Mouse (Mus musculus): ENCODE data around the gene Grm7. TPM values are rescaled to one million over a fixed set of nuclear protein-coding genes. Genes with fewer than 3 reads are reported as not detected.
A peak's percentile ranks its signal among the peaks of the same experiment; 100 is the strongest.

Grm7 gene
- polyA plus RNA-seq, 1 experiment from 2014 or later: 4.2 TPM

DNA sequence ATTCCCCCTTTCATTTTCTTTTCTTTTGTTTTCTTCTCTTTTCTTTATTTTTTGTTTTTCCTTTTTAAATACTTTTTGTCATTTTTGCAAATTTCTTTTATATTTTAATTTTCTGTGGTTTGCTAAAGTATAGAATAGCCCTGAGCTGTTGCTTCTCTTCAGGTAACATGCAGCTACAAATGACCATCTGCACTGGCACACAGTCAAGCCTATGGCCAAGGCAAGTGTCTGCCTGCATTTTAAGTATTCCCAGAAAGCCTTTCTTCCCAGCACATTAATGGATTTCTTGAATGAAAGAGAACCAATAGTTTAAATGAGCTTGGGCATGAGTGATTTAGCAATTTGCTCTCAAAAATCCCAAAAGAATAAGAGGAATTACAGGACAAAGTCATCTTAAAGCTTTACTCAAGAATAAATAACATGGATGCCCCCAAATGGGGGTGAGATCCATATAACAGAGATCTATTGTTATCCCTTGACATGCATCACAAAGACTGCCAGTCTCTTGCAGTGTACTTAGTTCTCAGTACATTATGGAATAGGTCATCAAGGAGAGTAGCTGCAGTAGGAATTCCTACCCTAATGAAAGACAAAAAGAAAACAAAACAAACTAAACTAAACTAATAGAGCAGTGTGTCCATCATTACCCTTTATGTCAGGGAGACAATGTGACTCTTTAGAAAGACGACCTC lies 865.5 kb downstream of the Grm7 start:
- no peaks in the 10 kb centered on the region for H3K27me3 ChIP-seq
- no peak overlapping the region for H3K4me3 ChIP-seq
- H3K36me3 ChIP-seq: no peaks in the 10 kb centered on the region
- no peak for ATAC-seq (ENCODE audit: low FRiP score, low read depth)
- no peaks in the 10 kb centered on the region for H3K9me3 ChIP-seq
- WGBS: 48% methylated on average over 1 of the region's 1 CpGs
- no peak overlapping the region for H3K27ac ChIP-seq (replicated peaks)
- H3K4me2 ChIP-seq (replicated peaks): no peak overlapping the region
- H3K9ac ChIP-seq (replicated peaks): no peak overlapping the region
- H3K4me1 ChIP-seq: peaks cover 7% of the 10 kb centered on the region; the same call in 1 of the 2 replicates

- Histone ChIP-seq H3K36me3 (no peaks in the 10 kb centered on the region), H3K9ac (replicated peaks) (no peak overlapping the region), H3K4me3 (no peak overlapping the region), H3K4me1 (peaks cover 7% of the 10 kb centered on the region; the same call in 1 of the 2 replicates), H3K27me3 (no peaks in the 10 kb centered on the region), H3K9me3 (no peaks in the 10 kb centered on the region), H3K27ac (replicated peaks) (no peak overlapping the region), H3K4me2 (replicated peaks) (no peak overlapping the region)
- WGBS: 38% methylated on average over 2 of the region's 2 CpGs
- peak; percentile 47; the same call in 1 of the 2 replicates for ATAC-seq (ENCODE audit: low FRiP score, low read depth)
These were observed 867.0 kb downstream of the Grm7 start for GRCm38 (mm10) chr6:111512359-111512758.

- 85% methylated on average over 1 of the region's 1 CpGs for WGBS
These were observed 875.8 kb downstream of the Grm7 start for GRCm38 (mm10) chr6:111521229-111521628.

GRCm38 (mm10) chr6:111522122-111522521 lies 876.7 kb downstream of the Grm7 start:
- Histone ChIP-seq H3K27ac (replicated peaks) (no peak overlapping the region), H3K4me1 (no peaks in the 10 kb centered on the region), H3K4me2 (replicated peaks) (no peak overlapping the region), H3K9ac (replicated peaks) (no peak overlapping the region), H3K4me3 (no peak overlapping the region), H3K36me3 (no peaks in the 10 kb centered on the region), H3K9me3 (no peaks in the 10 kb centered on the region), H3K27me3 (no peaks in the 10 kb centered on the region)
- no peak for ATAC-seq (ENCODE audit: low FRiP score, low read depth)

More at GRCm38 (mm10) chr6:111521229-111521628, 875.8 kb downstream of the Grm7 start:
- no peak overlapping the region for H3K27ac ChIP-seq (replicated peaks)
- H3K4me1 ChIP-seq: no peaks in the 10 kb centered on the region
- H3K27me3 ChIP-seq: no peaks in the 10 kb centered on the region
- H3K9me3 ChIP-seq: no peaks in the 10 kb centered on the region
- H3K36me3 ChIP-seq: no peaks in the 10 kb centered on the region
- ATAC-seq (ENCODE audit: low FRiP score, low read depth): no peak
- H3K4me2 ChIP-seq (replicated peaks): no peak overlapping the region
- no peak overlapping the region for H3K4me3 ChIP-seq
- no peak overlapping the region for H3K9ac ChIP-seq (replicated peaks)

DNA sequence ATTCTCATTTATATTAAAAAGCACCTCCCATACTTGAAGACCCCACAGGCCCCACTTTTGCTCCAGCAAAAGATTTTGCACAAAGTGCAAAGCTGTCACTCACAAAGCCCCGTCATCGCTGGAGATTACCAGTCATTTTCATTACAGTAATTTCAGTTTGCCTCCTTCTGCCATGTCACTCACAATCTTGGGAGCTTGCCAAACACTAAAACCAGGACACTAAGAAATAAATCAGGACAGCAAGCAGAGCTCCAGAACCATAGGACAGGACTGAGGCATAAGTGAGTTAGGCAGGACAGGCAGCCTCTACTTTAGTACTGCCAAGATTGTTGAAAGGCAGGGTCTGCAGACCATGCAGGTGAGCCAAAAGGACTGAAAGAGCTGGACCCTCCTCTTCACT lies 884.6 kb downstream of the Grm7 start:
- no peaks in the 10 kb centered on the region for H3K4me1 ChIP-seq
- no peak for ATAC-seq (ENCODE audit: low FRiP score, low read depth)
- no peak overlapping the region for H3K4me2 ChIP-seq (replicated peaks)
- H3K4me3 ChIP-seq: no peak overlapping the region
- H3K9ac ChIP-seq (replicated peaks): no peak overlapping the region
- WGBS: 83% methylated on average over 2 of the region's 2 CpGs
- no peaks in the 10 kb centered on the region for H3K36me3 ChIP-seq
- no peaks in the 10 kb centered on the region for H3K9me3 ChIP-seq
- H3K27ac ChIP-seq (replicated peaks): no peak overlapping the region
- H3K27me3 ChIP-seq: no peaks in the 10 kb centered on the region

DNA sequence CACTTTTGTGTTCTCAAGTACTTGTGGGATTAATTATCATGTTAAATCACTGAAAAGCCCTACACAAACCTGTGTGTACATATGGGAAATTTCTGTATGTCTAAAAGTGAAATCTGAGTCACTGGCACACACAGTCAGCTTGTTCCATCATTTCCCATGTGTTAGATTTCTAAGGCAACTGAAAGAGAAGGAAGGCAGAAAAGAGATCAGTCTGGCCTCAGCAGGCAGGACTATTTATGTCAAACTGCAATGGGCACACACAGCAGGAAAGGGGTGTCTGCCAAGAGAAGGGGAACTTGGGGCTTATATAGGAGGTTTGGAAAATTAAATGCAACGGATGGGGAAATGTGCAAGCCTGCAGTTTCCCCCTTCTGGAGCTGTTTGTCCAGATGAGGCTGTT lies 913.2 kb downstream of the Grm7 start:
- Histone ChIP-seq H3K27ac (replicated peaks) (no peak overlapping the region), H3K36me3 (no peaks in the 10 kb centered on the region), H3K9ac (replicated peaks) (no peak overlapping the region), H3K4me1 (no peaks in the 10 kb centered on the region), H3K4me2 (replicated peaks) (no peak overlapping the region), H3K27me3 (no peaks in the 10 kb centered on the region), H3K9me3 (no peaks in the 10 kb centered on the region), H3K4me3 (no peak overlapping the region)
- no peak for ATAC-seq (ENCODE audit: low FRiP score, low read depth)
- 87% methylated on average over 1 of the region's 1 CpGs for WGBS

DNA sequence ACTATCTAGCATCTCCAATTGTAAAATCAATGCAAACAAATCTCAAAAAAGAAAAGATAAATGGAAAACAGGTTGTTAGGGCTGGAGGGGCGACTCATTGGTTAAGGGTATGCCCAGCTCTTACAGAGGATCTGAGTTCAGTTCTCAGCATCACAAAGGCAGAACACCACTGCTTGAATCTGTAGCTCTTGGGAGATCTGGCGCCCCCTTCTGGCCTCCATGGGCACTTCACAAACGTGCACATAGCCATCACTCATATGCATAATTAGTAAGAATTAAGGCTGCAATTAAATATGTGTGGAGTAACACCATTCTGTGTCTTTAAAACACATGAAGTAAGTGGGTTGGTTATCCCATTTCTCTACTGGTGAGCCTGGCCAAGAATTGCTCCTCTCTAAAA lies 914.1 kb downstream of the Grm7 start:
- H3K4me3 ChIP-seq: no peak overlapping the region
- no peaks in the 10 kb centered on the region for H3K36me3 ChIP-seq
- H3K9me3 ChIP-seq: no peaks in the 10 kb centered on the region
- 68% methylated on average over 3 of the region's 3 CpGs for WGBS
- no peak overlapping the region for H3K4me2 ChIP-seq (replicated peaks)
- H3K27ac ChIP-seq (replicated peaks): no peak overlapping the region
- no peaks in the 10 kb centered on the region for H3K4me1 ChIP-seq
- H3K27me3 ChIP-seq: no peaks in the 10 kb centered on the region
- no peak for ATAC-seq (ENCODE audit: low FRiP score, low read depth)
- H3K9ac ChIP-seq (replicated peaks): no peak overlapping the region

DNA sequence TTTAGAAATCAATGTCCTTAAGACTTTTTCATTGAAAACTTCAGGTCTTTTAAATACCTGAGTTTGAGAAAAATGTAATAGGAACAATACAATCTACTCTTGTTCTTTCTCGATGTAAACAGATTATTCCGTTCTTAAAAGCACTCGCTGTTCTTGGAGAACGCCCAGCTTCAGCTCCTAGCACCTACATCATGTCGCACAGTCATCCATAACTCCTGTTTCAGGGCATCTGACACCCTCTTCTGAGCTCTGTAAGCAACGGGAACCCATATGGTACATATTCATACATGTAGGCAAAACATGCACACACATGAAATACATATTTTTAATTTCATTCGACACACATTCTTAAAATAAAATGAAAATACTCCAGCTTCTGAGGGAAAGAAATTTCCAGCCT lies 916.0 kb downstream of the Grm7 start:
- Histone ChIP-seq H3K4me3 (no peak overlapping the region), H3K27ac (replicated peaks) (no peak overlapping the region), H3K27me3 (no peaks in the 10 kb centered on the region), H3K4me2 (replicated peaks) (no peak overlapping the region), H3K9ac (replicated peaks) (no peak overlapping the region), H3K4me1 (no peaks in the 10 kb centered on the region), H3K36me3 (no peaks in the 10 kb centered on the region), H3K9me3 (no peaks in the 10 kb centered on the region)
- no peak for ATAC-seq (ENCODE audit: low FRiP score, low read depth)
- WGBS: 92% methylated on average over 7 of the region's 7 CpGs

DNA sequence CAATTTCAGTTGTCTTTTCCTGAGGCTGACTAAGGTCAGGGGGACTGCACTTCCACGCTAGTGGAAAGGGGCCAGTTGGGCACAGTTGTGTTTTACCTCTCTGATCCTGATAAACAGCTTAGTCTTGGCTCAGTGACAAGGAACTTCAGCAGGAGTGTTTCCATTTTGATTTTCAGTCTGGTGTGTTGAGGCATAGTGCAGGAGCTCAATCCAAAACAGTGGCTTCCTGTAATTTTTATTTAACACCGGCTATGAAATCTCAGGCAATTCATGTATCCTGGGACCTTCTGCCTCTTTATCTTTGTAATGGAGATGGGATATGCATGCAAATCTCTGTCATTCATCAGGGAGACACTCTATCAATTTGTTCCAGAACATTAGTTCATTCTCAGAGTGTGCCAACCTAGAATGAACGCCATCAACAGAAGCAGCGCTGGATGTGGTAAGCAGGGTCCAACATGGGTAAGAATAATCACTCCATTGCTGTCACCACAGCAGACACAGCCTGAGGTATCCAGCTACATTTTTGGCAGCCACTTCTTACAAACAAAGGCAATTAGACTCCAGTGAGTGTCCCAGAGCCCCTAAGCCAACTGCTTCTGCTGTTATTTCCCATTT lies 926.2 kb downstream of the Grm7 start:
- no peaks in the 10 kb centered on the region for H3K36me3 ChIP-seq

DNA sequence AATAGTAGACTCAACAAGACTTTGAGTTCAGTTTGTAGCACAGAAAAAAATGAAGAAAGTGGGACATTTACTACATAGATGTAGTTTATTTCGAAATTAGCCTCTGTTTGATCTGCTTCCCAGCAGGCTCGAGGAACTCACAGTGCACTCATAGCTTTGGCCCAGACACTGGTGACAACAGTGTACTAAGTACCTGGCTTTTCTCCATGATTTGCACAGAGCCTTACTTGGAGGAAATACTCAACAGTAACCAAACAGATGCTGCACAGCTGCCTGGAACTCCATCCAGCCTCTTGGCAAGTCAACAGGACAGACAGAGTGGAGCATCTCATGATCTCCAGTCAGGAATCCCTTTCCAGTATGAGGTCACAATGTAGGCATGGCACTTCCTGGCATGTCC lies 939.5 kb downstream of the Grm7 start:
- no peaks in the 10 kb centered on the region for H3K36me3 ChIP-seq
- no peak for ATAC-seq (ENCODE audit: low FRiP score, low read depth)
- no peak overlapping the region for H3K4me2 ChIP-seq (replicated peaks)
- no peak overlapping the region for H3K27ac ChIP-seq (replicated peaks)
- WGBS: 64% methylated on average over 2 of the region's 2 CpGs
- H3K4me3 ChIP-seq: no peak overlapping the region
- no peaks in the 10 kb centered on the region for H3K9me3 ChIP-seq
- no peaks in the 10 kb centered on the region for H3K27me3 ChIP-seq
- no peak overlapping the region for H3K9ac ChIP-seq (replicated peaks)
- no peaks in the 10 kb centered on the region for H3K4me1 ChIP-seq

More for the DNA sequence above, 926.2 kb downstream of the Grm7 start:
- Histone ChIP-seq H3K4me3 (no peak overlapping the region), H3K27me3 (no peaks in the 10 kb centered on the region), H3K4me1 (no peaks in the 10 kb centered on the region), H3K4me2 (replicated peaks) (no peak overlapping the region), H3K9ac (replicated peaks) (no peak overlapping the region), H3K9me3 (no peaks in the 10 kb centered on the region), H3K27ac (replicated peaks) (no peak overlapping the region)
- WGBS: 83% methylated on average over 4 of the region's 4 CpGs
- no peak for ATAC-seq (ENCODE audit: low FRiP score, low read depth)

- H3K4me1 ChIP-seq: no peaks in the 10 kb centered on the region
- no peaks in the 10 kb centered on the region for H3K36me3 ChIP-seq
- H3K27ac ChIP-seq (replicated peaks): no peak overlapping the region
- no peak overlapping the region for H3K9ac ChIP-seq (replicated peaks)
- H3K9me3 ChIP-seq: no peaks in the 10 kb centered on the region
- no peak overlapping the region for H3K4me3 ChIP-seq
- H3K27me3 ChIP-seq: no peaks in the 10 kb centered on the region
- WGBS: 88% methylated on average over 3 of the region's 3 CpGs
- no peak overlapping the region for H3K4me2 ChIP-seq (replicated peaks)
- ATAC-seq (ENCODE audit: low FRiP score, low read depth): no peak
These were observed 942.2 kb downstream of the Grm7 start for GRCm38 (mm10) chr6:111587572-111587971.

DNA sequence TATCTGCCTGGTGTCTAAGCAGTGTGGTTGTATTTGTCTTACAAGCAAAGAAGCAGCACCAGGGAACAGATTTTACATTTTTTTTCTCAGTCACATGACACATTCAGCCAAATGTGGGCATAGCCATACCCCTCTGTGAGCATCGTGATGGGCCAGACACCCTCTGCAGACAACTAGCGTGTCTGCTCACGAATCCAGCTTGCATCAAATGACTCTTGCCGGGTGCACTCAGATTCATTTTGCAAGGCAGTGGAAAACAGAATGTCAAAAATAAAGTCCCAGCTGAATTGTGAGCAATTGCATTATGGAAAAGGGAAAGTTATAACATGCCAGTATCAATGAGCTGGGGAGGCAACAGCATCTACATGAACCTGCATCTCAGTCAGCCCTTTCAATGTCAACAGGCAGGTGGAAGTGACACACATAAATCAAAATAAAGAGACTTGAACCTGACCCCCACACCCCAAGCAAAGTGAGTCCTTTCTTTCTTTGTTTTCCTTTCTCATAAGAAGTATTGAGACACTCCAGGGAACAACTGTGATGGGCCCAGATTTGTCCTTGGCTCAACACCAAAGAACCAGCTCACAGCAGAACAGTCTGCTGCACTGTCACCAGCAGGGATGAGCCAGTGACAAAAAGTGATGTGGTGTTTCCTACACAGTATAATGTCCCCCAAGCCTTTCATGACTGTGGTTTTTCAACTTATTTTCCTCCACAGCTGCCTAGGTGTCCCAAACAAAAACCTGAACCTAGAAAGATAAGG lies 956.7 kb downstream of the Grm7 start:
- Histone ChIP-seq H3K9ac (replicated peaks) (no peak overlapping the region), H3K4me3 (no peak overlapping the region), H3K27ac (replicated peaks) (no peak overlapping the region), H3K36me3 (no peaks in the 10 kb centered on the region), H3K27me3 (no peaks in the 10 kb centered on the region), H3K4me2 (replicated peaks) (no peak overlapping the region), H3K9me3 (no peaks in the 10 kb centered on the region), H3K4me1 (no peaks in the 10 kb centered on the region)
- WGBS: 84% methylated on average over 4 of the region's 4 CpGs
- no peak for ATAC-seq (ENCODE audit: low FRiP score, low read depth)

All from midbrain, embryonic 12.5 days (tissue).